Mouse (Mus musculus) hindbrain, embryonic 14.5 days (tissue): ENCODE measurements at regions not wholly inside any gene's neighbourhood (a gene's known extent, or its start where the extent isn't known, plus 50 kb on each side); places are given as distances from the start of the nearest gene placed in this dataset.
"Not testable (repeated sequence)": the region's sequence is repeated elsewhere in the genome, so short reads cannot be mapped to it uniquely, and the experiment has no call there.

ENCODE experiments used
- ATAC-seq: fragments of 200-750 bp; cut with Nextera tagmentation; 2 replicates; pipeline ENCODE4 v1.8.0; 2017; ENCODE audit warnings: moderate number of reproducible peaks, mild to moderate bottlenecking, moderate TSS enrichment, moderate library complexity; ENCODE audit not compliant: low FRiP score
- DNase-seq: peaks from one replicate; pipeline ENCODE4 v3.0.0-alpha.2; 2015; ENCODE audit warnings: low spot score
- H3K27ac ChIP-seq: fragments of 300-500 bp; sonication (generic); 2 replicates; pipeline ENCODE4 v1.5.1; 2014; ENCODE audit warnings: mild to moderate bottlenecking, moderate library complexity
- H3K27me3 ChIP-seq: fragments of 300-500 bp; sonication (generic); 2 replicates; pipeline ENCODE4 v1.6.1; 2014; ENCODE audit warnings: mild to moderate bottlenecking, low read length, mixed read lengths; ENCODE audit not compliant: control insufficient read depth, insufficient read depth
- H3K36me3 ChIP-seq: fragments of 300-500 bp; sonication (generic); replicated peaks from 2 replicates; pipeline ENCODE4 v1.6.1; 2014; ENCODE audit not compliant: control insufficient read depth, insufficient read depth
- H3K4me1 ChIP-seq: fragments of 300-500 bp; sonication (generic); replicated peaks from 2 replicates; pipeline ENCODE4 v1.6.1; 2014; ENCODE audit warnings: antibody characterized with exemption, low read length, mixed read lengths; ENCODE audit not compliant: control insufficient read depth, insufficient read depth
- H3K4me2 ChIP-seq: fragments of 300-500 bp; sonication (generic); replicated peaks from 2 replicates; pipeline ENCODE4 v1.6.1; 2014; ENCODE audit warnings: mild to moderate bottlenecking, moderate library complexity
- H3K4me3 ChIP-seq: fragments of 300-500 bp; sonication (generic); replicated peaks from 2 replicates; pipeline ENCODE4 v1.5.1; 2014; ENCODE audit warnings: mild to moderate bottlenecking, low read length
- H3K9ac ChIP-seq: fragments of 300-500 bp; sonication (generic); 2 replicates; pipeline ENCODE4 v1.6.1; 2014
- H3K9me3 ChIP-seq: fragments of 300-500 bp; sonication (generic); 2 replicates; pipeline ENCODE4 v1.6.1; 2016; ENCODE audit warnings: low read length; ENCODE audit not compliant: control insufficient read depth
- WGBS: fragments of 180-500 bp; shearing (Covaris S2); extraction: QIAGEN DNeasy Blood & Tissue Kit; methylation state at CpG from one replicate; pipeline ENCODE4 v1.1.7; 2014; 5-methylcytosine and 5-hydroxymethylcytosine counted together

DNA sequence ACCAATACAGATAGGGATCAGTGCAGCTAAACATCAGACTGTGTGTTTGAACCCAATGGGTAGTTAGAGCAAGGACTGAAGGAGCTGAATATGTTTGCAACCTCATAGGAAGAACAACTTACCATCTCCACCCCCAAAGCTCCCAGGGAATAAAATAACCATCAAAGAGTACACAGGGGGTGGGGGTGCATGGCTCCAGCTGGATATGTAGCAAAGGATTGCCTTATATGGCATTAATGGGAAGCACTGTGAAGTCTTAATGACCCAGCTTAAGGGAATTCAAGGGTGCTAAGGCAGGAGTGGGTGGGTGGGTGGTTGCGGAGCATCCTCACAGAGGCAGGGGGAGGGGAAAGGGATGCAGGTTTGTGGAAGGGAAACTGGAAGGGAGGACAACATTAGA lies 404.0 kb upstream of the Gm12887 start:
- Histone ChIP-seq H3K4me2 (no peak overlapping the region), H3K4me1 (no peaks in the 10 kb centered on the region), H3K36me3 (no peaks in the 10 kb centered on the region), H3K9me3 (peaks cover 95% of the 10 kb centered on the region), H3K27ac (no peak overlapping the region), H3K27me3 (no peaks in the 10 kb centered on the region), H3K4me3 (no peak overlapping the region), H3K9ac (no peak overlapping the region)
- DNase-seq (no peak), ATAC-seq (no peak)
- 95% methylated on average over 1 of the region's 1 CpGs for WGBS

DNA sequence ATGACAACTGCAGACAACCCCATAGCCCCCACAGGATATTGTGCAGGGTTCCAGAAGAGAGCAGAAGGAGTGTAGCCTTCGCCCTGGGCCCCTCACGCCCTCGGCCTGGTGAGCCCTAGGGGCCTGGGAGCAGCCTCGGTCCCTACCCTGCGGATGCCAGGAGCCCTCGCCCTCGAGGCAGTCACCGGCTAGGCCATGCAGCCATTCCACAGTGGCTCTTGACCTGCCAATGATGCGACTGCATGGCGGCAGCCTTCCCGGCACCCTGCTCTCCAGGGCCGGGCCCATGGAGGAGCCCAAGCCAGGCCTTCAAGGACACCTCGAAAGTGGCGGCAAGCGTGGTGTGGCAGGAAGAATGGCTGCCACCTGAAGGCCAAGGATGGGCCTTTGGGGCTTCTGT lies 401.0 kb upstream of the Gm12887 start:
- ATAC-seq (no peak), DNase-seq (no peak)
- Histone ChIP-seq H3K9me3 (peaks cover 96% of the 10 kb centered on the region), H3K27me3 (no peaks in the 10 kb centered on the region), H3K27ac (no peak overlapping the region), H3K4me2 (no peak overlapping the region), H3K9ac (no peak overlapping the region), H3K36me3 (no peaks in the 10 kb centered on the region), H3K4me1 (no peaks in the 10 kb centered on the region), H3K4me3 (no peak overlapping the region)
- 90% methylated on average over 15 of the region's 15 CpGs for WGBS

DNA sequence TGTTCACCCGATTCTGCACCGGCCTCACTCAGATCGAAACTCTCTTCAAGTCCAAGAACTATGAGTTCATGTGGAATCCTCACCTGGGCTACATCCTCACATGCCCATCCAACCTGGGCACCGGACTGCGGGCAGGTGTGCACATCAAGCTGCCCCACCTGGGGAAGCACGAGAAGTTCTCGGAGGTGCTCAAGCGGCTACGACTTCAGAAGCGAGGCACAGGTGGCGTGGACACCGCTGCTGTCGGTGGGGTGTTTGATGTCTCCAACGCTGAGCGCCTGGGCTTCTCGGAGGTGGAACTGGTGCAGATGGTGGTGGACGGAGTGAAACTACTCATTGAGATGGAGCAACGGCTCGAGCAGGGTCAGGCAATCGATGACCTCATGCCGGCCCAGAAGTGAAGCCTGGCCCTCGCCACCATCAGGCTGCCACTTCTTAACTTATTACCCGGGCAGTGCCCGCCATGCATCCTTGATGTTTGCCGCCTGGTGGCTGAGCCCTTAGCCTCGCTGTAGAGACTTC lies 387.1 kb upstream of the Gm12887 start:
- not testable (repeated sequence) for ATAC-seq

DNA sequence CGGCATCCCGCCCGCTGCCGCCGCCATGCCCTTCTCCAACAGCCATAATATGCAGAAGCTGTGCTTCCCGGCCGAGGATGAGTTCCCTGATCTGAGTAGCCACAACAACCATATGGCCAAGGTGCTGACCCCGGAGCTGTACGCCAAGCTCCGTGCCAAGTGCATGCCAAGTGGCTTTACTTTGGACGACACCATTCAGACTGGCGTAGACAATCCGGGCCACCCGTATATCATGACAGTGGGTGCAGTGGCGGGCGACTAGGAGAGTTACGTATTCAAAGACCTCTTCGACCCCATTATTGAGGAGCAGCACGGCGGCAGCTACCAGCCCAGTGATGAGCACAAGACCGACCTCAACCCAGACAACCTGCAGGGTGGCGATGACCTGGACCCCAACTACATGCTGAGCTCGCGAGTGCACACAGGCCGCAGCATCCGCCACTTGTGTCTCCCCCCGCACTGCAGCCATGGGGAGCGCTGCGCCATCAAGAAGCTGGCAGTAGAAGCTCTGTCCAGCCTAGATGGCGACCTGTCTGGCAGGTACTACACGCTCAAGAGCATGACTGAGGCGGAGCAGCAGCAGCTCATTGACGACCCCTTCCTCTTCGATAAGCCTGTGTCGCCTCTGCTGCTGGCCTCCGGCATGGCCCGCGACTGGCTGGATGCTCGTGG lies 386.4 kb upstream of the Gm12887 start:
- ATAC-seq = peak; percentile 57; the same call in 1 of the 2 replicates
- DNase-seq = no peak
- Histone ChIP-seq H3K9me3 (peaks cover 92% of the 10 kb centered on the region), H3K36me3 (no peaks in the 10 kb centered on the region), H3K4me3 (no peak overlapping the region), H3K4me1 (no peaks in the 10 kb centered on the region), H3K4me2 (no peak overlapping the region), H3K27me3 (no peaks in the 10 kb centered on the region), H3K27ac (no peak overlapping the region), H3K9ac (no peak overlapping the region)
- 94% methylated on average over 39 of the region's 39 CpGs for WGBS

More for the DNA sequence above, 387.1 kb upstream of the Gm12887 start:
- 96% methylated on average over 26 of the region's 26 CpGs for WGBS
- H3K9me3 ChIP-seq = peaks cover 92% of the 10 kb centered on the region
- H3K27ac ChIP-seq, H3K36me3 ChIP-seq, H3K9ac ChIP-seq, DNase-seq, H3K4me1 ChIP-seq, H3K4me3 ChIP-seq, H3K4me2 ChIP-seq, H3K27me3 ChIP-seq: not testable (repeated sequence)

DNA sequence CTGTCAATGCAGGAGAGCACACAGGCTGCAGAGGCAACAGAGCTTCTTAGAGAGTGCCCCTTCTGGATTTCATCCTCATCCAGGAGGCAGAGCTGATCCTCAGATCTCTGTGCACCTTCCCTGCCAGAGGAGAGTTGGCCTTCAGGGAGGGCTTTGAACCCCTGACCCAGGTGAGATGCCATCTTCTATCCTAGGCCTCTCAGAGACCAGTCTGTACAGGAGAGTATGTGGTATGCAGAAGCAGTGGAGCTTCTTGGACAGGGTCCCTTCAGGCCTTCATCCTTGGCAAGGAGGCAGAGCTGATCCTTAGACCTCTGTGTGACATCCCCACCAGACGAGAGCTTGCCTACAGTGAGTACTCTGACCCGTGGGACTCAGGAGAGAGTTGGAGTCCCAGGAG lies 364.8 kb upstream of the Gm12887 start:
- no peak overlapping the region for H3K9ac ChIP-seq
- no peaks in the 10 kb centered on the region for H3K27me3 ChIP-seq
- no peak overlapping the region for H3K4me2 ChIP-seq
- WGBS = 80% methylated on average over 2 of the region's 2 CpGs
- H3K4me3 ChIP-seq = no peak overlapping the region
- no peaks in the 10 kb centered on the region for H3K4me1 ChIP-seq
- ATAC-seq = peak; percentile 31; the same call in 1 of the 2 replicates
- no peak overlapping the region for H3K27ac ChIP-seq
- peaks cover 68% of the 10 kb centered on the region for H3K9me3 ChIP-seq
- no peak for DNase-seq
- no peaks in the 10 kb centered on the region for H3K36me3 ChIP-seq

GRCm38 (mm10) chr4:121985371-121985770 lies 363.5 kb upstream of the Gm12887 start:
- no peaks in the 10 kb centered on the region for H3K27me3 ChIP-seq
- peaks cover 68% of the 10 kb centered on the region for H3K9me3 ChIP-seq
- 71% methylated on average over 1 of the region's 1 CpGs for WGBS
- H3K4me3 ChIP-seq = no peak overlapping the region
- H3K4me2 ChIP-seq = no peak overlapping the region
- no peaks in the 10 kb centered on the region for H3K4me1 ChIP-seq
- no peak for DNase-seq
- H3K27ac ChIP-seq = no peak overlapping the region
- no peak overlapping the region for H3K9ac ChIP-seq
- H3K36me3 ChIP-seq = no peaks in the 10 kb centered on the region
- ATAC-seq = no peak

DNA sequence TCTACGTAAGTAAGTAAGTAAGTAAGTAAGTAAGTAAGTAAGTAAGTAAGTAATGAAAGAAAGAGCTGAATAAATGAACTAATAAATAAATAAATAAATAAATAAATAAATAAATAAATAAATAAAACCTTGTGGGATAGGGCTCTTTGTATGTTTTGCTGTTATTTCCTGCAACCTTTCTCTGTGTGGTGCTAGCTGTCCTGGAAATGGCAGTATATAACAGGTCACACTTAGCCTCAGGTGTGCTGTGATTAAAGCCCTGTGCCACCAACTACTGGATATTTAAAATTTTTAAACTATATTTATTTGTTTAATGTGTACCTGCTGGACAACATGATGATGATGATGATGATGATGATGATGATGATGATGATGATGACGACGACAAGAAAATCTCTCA lies 353.9 kb upstream of the Gm12887 start:
- ATAC-seq (no peak), DNase-seq (no peak)
- Histone ChIP-seq H3K36me3 (no peaks in the 10 kb centered on the region), H3K4me1 (no peaks in the 10 kb centered on the region), H3K4me3 (no peak overlapping the region), H3K27me3 (no peaks in the 10 kb centered on the region), H3K9ac (no peak overlapping the region), H3K9me3 (peaks cover 36% of the 10 kb centered on the region), H3K4me2 (no peak overlapping the region), H3K27ac (no peak overlapping the region)
- 81% methylated on average over 3 of the region's 3 CpGs for WGBS
